Mouse (Mus musculus) lung, embryonic 16.5 days (tissue): ENCODE measurements around the gene Gm867. TPM values are rescaled to one million over a fixed set of nuclear protein-coding genes. Genes with fewer than 3 reads are reported as not detected.

Experiments used
- ATAC-seq: fragments of 200-750 bp; cut with Nextera tagmentation; 2 replicates; pipeline ENCODE4 v1.8.0; 2017; ENCODE audit warnings: low read depth, mild to moderate bottlenecking, moderate library complexity
- H3K27ac ChIP-seq: fragments of 300-500 bp; sonication (generic); 2 replicates; pipeline ENCODE4 v1.5.1; 2014; ENCODE audit warnings: mild to moderate bottlenecking, control low read depth, low read length
- H3K27me3 ChIP-seq: fragments of 300-500 bp; sonication (generic); 2 replicates; pipeline ENCODE4 v1.6.1; 2014; ENCODE audit warnings: low read depth, low read length, mixed read lengths; ENCODE audit not compliant: control insufficient read depth, insufficient read depth
- H3K36me3 ChIP-seq: fragments of 300-500 bp; sonication (generic); 2 replicates; pipeline ENCODE4 v1.6.1; 2014; ENCODE audit warnings: low read length; ENCODE audit not compliant: control insufficient read depth, insufficient read depth
- H3K4me1 ChIP-seq: fragments of 300-500 bp; sonication (generic); replicated peaks from 2 replicates; pipeline ENCODE4 v1.6.1; 2014; ENCODE audit warnings: low read length, mixed read lengths; ENCODE audit not compliant: control insufficient read depth, insufficient read depth
- H3K4me2 ChIP-seq: fragments of 300-500 bp; sonication (generic); 2 replicates; pipeline ENCODE4 v1.6.1; 2014; ENCODE audit warnings: low read depth, low read length, control low read depth
- H3K4me3 ChIP-seq: fragments of 300-500 bp; sonication (generic); 2 replicates; pipeline ENCODE4 v1.5.1; 2014; ENCODE audit warnings: mild to moderate bottlenecking, low read length, control low read depth
- H3K9ac ChIP-seq: fragments of 300-500 bp; sonication (generic); 2 replicates; pipeline ENCODE4 v1.6.1; 2014; ENCODE audit warnings: low read length, control low read depth
- H3K9me3 ChIP-seq: fragments of 300-500 bp; sonication (generic); 2 replicates; pipeline ENCODE4 v1.6.1; 2016; ENCODE audit warnings: low read length; ENCODE audit not compliant: control insufficient read depth
- WGBS: fragments of 180-500 bp; shearing (Covaris S2); extraction: QIAGEN DNeasy Blood & Tissue Kit; methylation state at CpG from one replicate; pipeline ENCODE4 v1.1.7; 2014; 5-methylcytosine and 5-hydroxymethylcytosine counted together
- polyA plus RNA-seq: library from polyadenylated mRNA; unstranded; fragments of >200 nt; fragmentation: Nextera tagmentation; extraction: Ambion mirVana; gene quantifications from 2 replicates; pipeline ENCODE4 v1.2.1, GENCODE M21; 2015

Gm867 gene
- polyA plus RNA-seq, 1 experiment from 2014 or later = 0.97 TPM

GRCm38 (mm10) chr10:75949053-75950045 lies 8.9 kb upstream of the Gm867 start:
- Histone ChIP-seq H3K4me3 (no peak overlapping the region), H3K4me1 (peaks cover 12% of the 10 kb centered on the region; the same call in 1 of the 2 replicates), H3K4me2 (no peak overlapping the region), H3K36me3 (no peaks in the 10 kb centered on the region), H3K9ac (no peak overlapping the region), H3K27me3 (peaks cover 7% of the 10 kb centered on the region; the same call in 1 of the 2 replicates), H3K9me3 (no peaks in the 10 kb centered on the region), H3K27ac (no peak overlapping the region)
- ATAC-seq = no peak
- 74% methylated on average over 22 of the region's 22 CpGs for WGBS

- no peak for ATAC-seq
- H3K27ac ChIP-seq = no peak overlapping the region
- no peak overlapping the region for H3K4me3 ChIP-seq
- no peaks in the 10 kb centered on the region for H3K36me3 ChIP-seq
- no peaks in the 10 kb centered on the region for H3K9me3 ChIP-seq
- peaks cover 19% of the 10 kb centered on the region; the same call in 1 of the 2 replicates for H3K4me1 ChIP-seq
- H3K27me3 ChIP-seq = no peaks in the 10 kb centered on the region; the same call in 1 of the 2 replicates
- H3K4me2 ChIP-seq = no peak overlapping the region
- WGBS = 80% methylated on average over 5 of the region's 5 CpGs
- no peak overlapping the region for H3K9ac ChIP-seq
Measured at GRCm38 (mm10) chr10:75948079-75948478, 7.6 kb upstream of the Gm867 start.

GRCm38 (mm10) chr10:75945896-75946295 lies 5.4 kb upstream of the Gm867 start:
- Histone ChIP-seq H3K4me3 (no peak overlapping the region), H3K4me1 (peaks cover 18% of the 10 kb centered on the region; the same call in 1 of the 2 replicates), H3K36me3 (no peaks in the 10 kb centered on the region), H3K9me3 (no peaks in the 10 kb centered on the region), H3K4me2 (no peak overlapping the region), H3K27ac (peak overlapping the region; percentile 36), H3K27me3 (no peaks in the 10 kb centered on the region; the same call in 1 of the 2 replicates), H3K9ac (no peak overlapping the region)
- peak; percentile 27; the same call in 1 of the 2 replicates for ATAC-seq
- WGBS = 46% methylated on average over 7 of the region's 7 CpGs

- no peak overlapping the region for H3K4me3 ChIP-seq
- no peak for ATAC-seq
- peak overlapping the region; percentile 36 for H3K27ac ChIP-seq
- H3K27me3 ChIP-seq = no peaks in the 10 kb centered on the region; the same call in 1 of the 2 replicates
- no peaks in the 10 kb centered on the region for H3K9me3 ChIP-seq
- H3K9ac ChIP-seq = no peak overlapping the region
- H3K4me1 ChIP-seq = peaks cover 13% of the 10 kb centered on the region; the same call in 1 of the 2 replicates
- H3K36me3 ChIP-seq = no peaks in the 10 kb centered on the region
- WGBS = 91% methylated on average over 7 of the region's 7 CpGs
- no peak overlapping the region for H3K4me2 ChIP-seq
Measured at GRCm38 (mm10) chr10:75945213-75945612, 4.7 kb upstream of the Gm867 start.

- H3K27ac ChIP-seq = peak overlapping the region; percentile 77
- WGBS = 28% methylated on average over 11 of the region's 11 CpGs
- ATAC-seq = peak; percentile 83
Measured at GRCm38 (mm10) chr10:75944066-75944772, 3.7 kb upstream of the Gm867 start.

GRCm38 (mm10) chr10:75942736-75943477 lies 2.4 kb upstream of the Gm867 start, which contains the start of gene Vpreb3:
Gene Vpreb3 (plus strand): TSS chr10:75943057.
- no peak within 1 kb of the TSS for H3K9ac ChIP-seq
- no peaks in the 10 kb centered on the region for H3K9me3 ChIP-seq
- H3K4me1 ChIP-seq = peaks cover 13% of the 10 kb centered on the region; the same call in 1 of the 2 replicates
- H3K36me3 ChIP-seq = no peaks in the 10 kb centered on the region
- peak within 1 kb of the TSS; percentile 1; the same call in 1 of the 2 replicates for H3K4me2 ChIP-seq
- WGBS = 65% methylated on average over 15 of the region's 15 CpGs
- peak within 1 kb of the TSS; percentile 77 for H3K27ac ChIP-seq
- H3K27me3 ChIP-seq = no peaks in the 10 kb centered on the region
- H3K4me3 ChIP-seq = no peak within 1 kb of the TSS
- ATAC-seq = no peak

More at GRCm38 (mm10) chr10:75944066-75944772, 3.7 kb upstream of the Gm867 start:
- no peak overlapping the region for H3K9ac ChIP-seq
- no peaks in the 10 kb centered on the region for H3K9me3 ChIP-seq
- peak overlapping the region; percentile 1; the same call in 1 of the 2 replicates for H3K4me2 ChIP-seq
- no peak overlapping the region for H3K4me3 ChIP-seq
- H3K27me3 ChIP-seq = no peaks in the 10 kb centered on the region
- H3K36me3 ChIP-seq = no peaks in the 10 kb centered on the region
- peaks cover 13% of the 10 kb centered on the region; the same call in 1 of the 2 replicates for H3K4me1 ChIP-seq

GRCm38 (mm10) chr10:75941042-75941824 lies 761 bp upstream of the Gm867 start:
- H3K9me3 ChIP-seq = no peaks in the 10 kb centered on the region

More at GRCm38 (mm10) chr10:75941042-75941824, 761 bp upstream of the Gm867 start:
- no peak overlapping the region for H3K4me3 ChIP-seq
- no peak overlapping the region for H3K4me2 ChIP-seq
- no peak for ATAC-seq
- peaks cover 6% of the 10 kb centered on the region for H3K27me3 ChIP-seq
- WGBS = 68% methylated on average over 9 of the region's 9 CpGs
- no peak overlapping the region for H3K9ac ChIP-seq
- peaks cover 14% of the 10 kb centered on the region for H3K4me1 ChIP-seq
- H3K27ac ChIP-seq = no peak overlapping the region
- H3K36me3 ChIP-seq = no peaks in the 10 kb centered on the region
